Mouse (Mus musculus) ES-Bruce4 (cell line): ENCODE measurements around the gene Kpnb1. TPM values are rescaled to one million over a fixed set of nuclear protein-coding genes. Genes with fewer than 3 reads are reported as not detected.

Experiments used
- H3K27ac ChIP-seq: 2 replicates; pipeline ENCODE4 v1.5.1; 2012; ENCODE audit warnings: low read length, inconsistent platforms; ENCODE audit not compliant: insufficient read depth
- H3K27me3 ChIP-seq: 2 replicates; pipeline ENCODE4 v1.6.1; 2012; ENCODE audit warnings: mild to moderate bottlenecking, low read length, inconsistent platforms; ENCODE audit not compliant: control insufficient read depth, poor library complexity, insufficient read depth, severe bottlenecking
- H3K36me3 ChIP-seq: 2 replicates; pipeline ENCODE4 v1.6.1; 2012; ENCODE audit warnings: inconsistent platforms, mild to moderate bottlenecking, low read length, moderate library complexity; ENCODE audit not compliant: control insufficient read depth, poor library complexity, insufficient read depth, severe bottlenecking
- H3K4me1 ChIP-seq: one replicate; pipeline ENCODE4 v1.8.1; 2011; ENCODE audit warnings: low read length; ENCODE audit not compliant: control insufficient read depth, insufficient read depth
- H3K4me3 ChIP-seq: 2 replicates; pipeline ENCODE4 v1.5.1; 2011; ENCODE audit warnings: low read depth, mild to moderate bottlenecking, low read length
- H3K9ac ChIP-seq: 2 replicates; pipeline ENCODE4 v1.6.1; 2012; ENCODE audit warnings: low read depth, mild to moderate bottlenecking, inconsistent platforms; ENCODE audit not compliant: poor library complexity, severe bottlenecking
- H3K9me3 ChIP-seq: replicated peaks from 2 replicates; pipeline ENCODE4 v1.6.1; 2012; ENCODE audit warnings: mild to moderate bottlenecking, low read length, inconsistent platforms; ENCODE audit not compliant: control insufficient read depth, poor library complexity, insufficient read depth, severe bottlenecking
- CTCF ChIP-seq: IDR thresholded peaks from one replicate; pipeline ENCODE4 v1.8.1; 2011; ENCODE audit warnings: low read depth, low read length
- EP300 ChIP-seq: IDR thresholded peaks from 2 replicates; pipeline ENCODE4 v1.6.1; 2011; ENCODE audit warnings: low read depth, low read length; ENCODE audit not compliant: insufficient read depth
- POLR2A ChIP-seq: IDR thresholded peaks from one replicate; pipeline ENCODE4 v1.8.1; 2011; ENCODE audit warnings: low read length; ENCODE audit not compliant: insufficient read depth
- polyA plus RNA-seq: library from polyadenylated mRNA; stranded (reverse); fragments of >200 nt; gene quantifications from 2 replicates; pipeline ENCODE4 v1.2.4, GENCODE M21; 2011; ENCODE audit warnings: low read depth; ENCODE audit not compliant: missing spikeins, insufficient read depth, insufficient read length

Kpnb1 gene
- polyA plus RNA-seq, 1 experiment: 345 TPM

DNA sequence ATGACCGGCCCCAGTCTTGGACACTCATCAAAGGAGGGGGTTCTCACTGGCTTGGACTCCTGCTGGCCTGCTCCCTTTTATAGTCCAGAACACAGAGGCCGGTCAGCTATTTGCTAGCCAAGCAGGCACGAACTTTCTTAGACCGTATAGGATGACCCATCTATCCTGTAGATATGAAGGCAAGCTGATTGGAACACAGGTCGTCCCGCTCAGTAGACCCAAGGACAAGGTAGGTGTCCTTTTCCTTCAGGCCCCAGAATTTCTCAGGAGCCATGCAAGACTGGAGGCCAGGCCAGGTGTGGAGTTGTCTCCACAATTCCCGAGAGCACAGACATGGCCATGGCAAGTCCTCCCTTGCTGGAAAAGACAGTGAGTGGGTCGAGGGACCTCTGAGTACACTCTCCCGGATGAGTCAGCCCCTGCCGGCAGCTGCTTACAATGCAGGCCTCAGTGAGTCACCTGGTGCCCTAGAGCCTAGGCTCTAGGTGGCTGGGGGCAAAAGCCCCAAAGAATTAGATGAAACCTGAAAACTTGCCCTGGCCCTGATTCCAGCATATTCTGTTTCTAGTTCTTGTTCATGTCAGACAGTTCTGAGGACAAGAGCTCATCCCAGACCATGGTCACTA is 34.9 kb downstream of the Kpnb1 start:
- Histone ChIP-seq H3K27ac (no peak overlapping the region), H3K36me3 (peaks cover 3% of the 10 kb centered on the region), H3K9ac (no peak overlapping the region), H3K4me1 (no peaks in the 10 kb centered on the region), H3K9me3 (no peaks in the 10 kb centered on the region), H3K4me3 (no peak overlapping the region), H3K27me3 (no peaks in the 10 kb centered on the region)
- TF ChIP-seq CTCF (no peak), EP300 (no peak), POLR2A (no peak)

GRCm38 (mm10) chr11:97152023-97152426 is 35.7 kb downstream of the Kpnb1 start:
- Histone ChIP-seq H3K27me3 (no peaks in the 10 kb centered on the region), H3K4me3 (no peak overlapping the region), H3K27ac (no peak overlapping the region), H3K9me3 (no peaks in the 10 kb centered on the region), H3K4me1 (no peaks in the 10 kb centered on the region), H3K36me3 (no peaks in the 10 kb centered on the region), H3K9ac (no peak overlapping the region)
- TF ChIP-seq CTCF (no peak), EP300 (no peak), POLR2A (no peak)

DNA sequence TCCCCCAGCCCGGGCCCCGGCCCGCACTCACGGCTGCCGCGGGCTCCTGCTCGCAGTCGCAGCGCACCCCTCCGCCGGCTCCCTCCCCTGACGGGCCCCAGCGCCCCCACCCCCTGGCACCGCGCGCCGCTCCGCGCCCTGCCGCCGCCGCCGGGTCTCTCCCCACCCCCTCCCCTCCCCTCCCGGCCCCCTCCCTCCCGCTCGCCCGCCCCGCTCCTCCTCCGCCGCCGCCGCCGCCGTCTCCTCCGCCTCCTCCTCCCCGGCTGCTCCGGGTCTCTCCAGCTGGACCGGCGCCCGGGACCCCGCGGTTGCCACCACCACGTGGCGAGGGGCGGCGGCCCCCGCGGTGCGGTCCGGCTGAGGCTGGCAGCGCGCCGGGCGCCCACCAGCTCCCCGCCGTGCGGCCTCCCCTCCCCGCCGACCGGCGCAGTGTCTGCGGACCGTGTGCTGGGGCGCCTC is 36.3 kb downstream of the Kpnb1 start, which contains the start of gene Tbkbp1:
Gene Tbkbp1, minus strand, starts transcription at position 153 of the 459 bp plus-strand sequence.
- Histone ChIP-seq H3K4me3 (peak within 1 kb of the TSS; percentile 66), H3K9me3 (no peaks in the 10 kb centered on the region), H3K27ac (no peak within 1 kb of the TSS), H3K9ac (peak within 1 kb of the TSS; percentile 91), H3K27me3 (no peaks in the 10 kb centered on the region), H3K36me3 (no peaks in the 10 kb centered on the region), H3K4me1 (no peaks in the 10 kb centered on the region)
- TF ChIP-seq CTCF: no peak
- no peak for TF ChIP-seq POLR2A
- no peak for TF ChIP-seq EP300

DNA sequence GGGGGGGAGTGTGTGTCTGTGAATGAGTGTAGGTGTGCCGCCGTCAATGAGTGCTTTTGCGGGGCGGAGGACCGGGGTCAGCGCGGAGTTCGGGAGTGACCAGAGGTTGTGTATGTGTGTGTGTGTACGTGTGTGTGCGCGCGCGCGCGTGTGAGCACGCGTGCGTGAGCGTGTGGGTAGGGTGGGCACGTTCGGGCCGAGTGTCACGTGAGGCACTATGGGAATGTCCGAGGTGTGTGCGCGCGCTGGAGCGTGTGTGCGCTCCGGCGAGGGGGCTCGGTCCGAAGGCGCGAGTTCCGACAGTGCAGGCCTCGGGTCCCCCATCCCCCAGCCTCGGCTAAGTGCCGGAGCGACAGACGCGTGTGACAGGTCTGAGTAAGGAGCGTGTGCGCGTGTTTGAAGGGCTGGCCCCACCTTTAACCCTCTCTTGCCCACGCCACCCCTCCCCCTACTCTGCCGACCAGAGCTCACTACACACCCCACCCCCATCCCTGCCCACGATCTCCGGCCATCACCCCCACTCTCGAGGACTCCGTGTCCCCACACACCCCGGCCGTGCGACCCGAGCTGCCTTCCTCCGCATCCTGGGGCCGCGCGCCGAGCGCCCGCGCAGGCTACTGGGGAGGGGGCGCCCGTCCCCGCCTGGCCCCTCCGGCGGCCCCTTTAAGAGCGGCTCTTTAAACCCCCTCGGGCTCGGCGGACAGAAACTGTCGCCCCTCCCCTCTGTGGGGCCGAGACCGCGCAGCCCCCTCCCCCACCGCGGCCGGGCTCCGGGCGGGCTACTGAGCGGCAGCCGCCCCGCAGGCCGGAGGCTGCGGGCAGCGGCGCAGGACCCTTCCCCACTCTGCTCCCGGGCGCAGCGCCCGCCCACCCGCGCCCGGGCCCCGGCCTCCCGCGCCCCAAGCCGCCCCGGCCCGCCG is 37.0 kb downstream of the Kpnb1 start:
- H3K4me3 ChIP-seq: peak overlapping the region; percentile 66
- H3K4me1 ChIP-seq: no peaks in the 10 kb centered on the region
- H3K27me3 ChIP-seq: no peaks in the 10 kb centered on the region
- peak overlapping the region; percentile 91 for H3K9ac ChIP-seq
- TF ChIP-seq CTCF (no peak), EP300 (no peak; the same call in none of the 2 replicates), POLR2A (no peak)
- no peaks in the 10 kb centered on the region for H3K36me3 ChIP-seq
- no peaks in the 10 kb centered on the region for H3K9me3 ChIP-seq
- no peak overlapping the region for H3K27ac ChIP-seq

DNA sequence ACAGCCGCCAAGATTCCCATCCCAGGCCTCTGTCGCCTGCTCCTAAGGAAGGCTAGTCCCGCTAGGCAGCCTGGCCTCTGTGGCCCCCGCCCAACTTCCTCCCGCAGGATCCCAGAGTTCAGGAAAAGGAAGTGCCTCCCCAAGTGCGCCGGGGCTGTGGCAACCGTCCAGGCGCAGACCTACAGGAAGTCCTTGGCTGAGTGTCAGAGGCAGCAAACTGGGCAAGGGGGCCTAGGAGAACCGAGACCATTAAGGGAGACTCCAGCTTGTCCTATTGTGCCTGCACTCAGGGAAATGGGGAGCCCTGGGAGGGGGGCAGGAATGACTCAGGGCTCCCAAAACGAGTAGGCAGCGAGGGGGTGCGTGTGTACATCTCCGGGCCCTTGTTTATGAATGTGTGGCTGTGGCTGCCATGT is 37.7 kb downstream of the Kpnb1 start:
- Histone ChIP-seq H3K9ac (peak overlapping the region; percentile 91), H3K4me1 (no peaks in the 10 kb centered on the region)

More for the DNA sequence above, 37.7 kb downstream of the Kpnb1 start:
- H3K4me3 ChIP-seq: peak overlapping the region; percentile 66
- TF ChIP-seq CTCF: no peak
- no peak for TF ChIP-seq POLR2A
- TF ChIP-seq EP300: no peak
- H3K9me3 ChIP-seq: no peaks in the 10 kb centered on the region
- H3K27ac ChIP-seq: no peak overlapping the region
- no peaks in the 10 kb centered on the region for H3K36me3 ChIP-seq
- no peaks in the 10 kb centered on the region for H3K27me3 ChIP-seq
